Mouse (Mus musculus): ENCODE measurements around the gene Spem2. TPM values are rescaled to one million over a fixed set of nuclear protein-coding genes. Genes with fewer than 3 reads are reported as not detected.
A peak's percentile ranks its signal among the peaks of the same experiment; 100 is the strongest.

Gene Spem2
- total RNA-seq, 2 experiments from 2014 or later = not detected

- no peak for ATAC-seq (replicated peaks; ENCODE audit: low FRiP score, poor library complexity, severe bottlenecking)
Observed at GRCm38 (mm10) chr11:69836703-69837576, 18.7 kb upstream of the Spem2 start.

DNA sequence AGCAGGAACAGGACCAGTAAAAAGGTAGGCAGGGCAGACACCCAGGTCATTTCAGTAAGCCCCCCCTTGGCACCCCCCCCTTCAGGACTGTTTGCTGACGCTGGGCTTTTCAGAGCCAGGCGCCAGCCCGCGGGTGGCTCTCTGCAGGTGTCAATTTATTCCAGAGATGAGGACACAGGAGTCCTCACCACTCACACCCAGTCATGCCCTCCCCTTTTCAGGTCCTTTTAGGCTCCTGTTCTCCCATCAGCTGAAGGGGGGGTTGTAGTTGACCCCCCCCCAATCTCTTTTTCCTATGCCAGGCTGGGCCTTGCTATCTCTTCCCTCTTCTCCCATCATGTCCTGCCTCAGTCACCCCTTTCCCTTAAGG is 17.7 kb upstream of the Spem2 start:
- ATAC-seq (replicated peaks; ENCODE audit: low FRiP score, poor library complexity, severe bottlenecking) = no peak

DNA sequence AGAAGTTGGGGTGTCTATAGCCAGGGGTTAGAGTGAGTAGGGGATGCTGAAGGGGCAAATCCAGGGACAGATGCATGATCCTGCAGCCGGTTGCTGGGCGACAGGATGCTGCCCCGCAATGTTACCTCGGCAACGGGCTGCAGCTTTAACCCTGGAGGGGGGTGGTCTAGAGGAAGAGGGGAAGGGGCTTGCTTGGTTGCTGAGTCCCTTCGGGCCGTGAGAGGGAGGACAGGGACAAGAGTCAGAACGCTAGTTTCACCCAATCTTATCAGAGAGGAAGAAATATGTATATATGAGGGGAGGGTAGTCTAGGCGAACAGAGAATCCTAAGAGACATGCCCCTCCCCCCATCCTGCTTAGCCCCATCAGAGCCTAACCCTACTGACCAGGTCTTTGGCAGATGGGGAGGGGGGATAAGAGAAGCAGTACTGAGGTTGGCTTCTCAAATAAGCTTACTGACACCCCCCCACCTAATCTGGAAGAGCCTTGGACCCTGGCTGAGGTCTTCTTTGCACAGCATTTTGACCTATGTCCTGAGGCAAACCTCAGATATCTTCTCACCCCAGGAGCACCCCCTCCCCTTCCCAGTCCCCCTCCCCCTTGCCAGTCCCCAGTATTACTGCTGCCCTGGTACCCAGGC is 17.2 kb upstream of the Spem2 start:
- no peak for ATAC-seq (replicated peaks; ENCODE audit: low FRiP score, poor library complexity, severe bottlenecking)

- ATAC-seq (replicated peaks; ENCODE audit: low FRiP score, poor library complexity, severe bottlenecking) = peak; percentile 55
Observed at GRCm38 (mm10) chr11:69834001-69834549, 15.8 kb upstream of the Spem2 start.

DNA sequence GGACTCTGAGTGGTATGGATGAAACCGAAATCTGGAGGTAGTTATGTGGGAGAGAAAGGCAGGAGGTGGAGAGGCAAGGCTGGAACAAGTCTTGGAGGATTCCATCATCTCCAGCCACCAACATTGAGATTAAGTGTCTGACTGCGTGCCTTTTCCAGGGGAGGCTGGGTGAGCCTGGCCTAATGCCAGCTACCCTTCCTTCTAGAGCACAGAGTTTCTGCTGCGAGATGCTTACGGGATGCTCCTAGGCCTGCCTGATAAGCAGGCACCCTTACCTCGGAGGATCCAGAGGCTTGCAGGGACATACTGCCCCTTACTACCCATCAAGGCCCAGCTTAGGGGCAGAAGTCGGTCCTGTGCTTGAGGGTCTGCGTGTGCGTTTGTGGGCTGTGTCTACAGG is 15.3 kb upstream of the Spem2 start:
- ATAC-seq (replicated peaks; ENCODE audit: low FRiP score, poor library complexity, severe bottlenecking) = no peak

DNA sequence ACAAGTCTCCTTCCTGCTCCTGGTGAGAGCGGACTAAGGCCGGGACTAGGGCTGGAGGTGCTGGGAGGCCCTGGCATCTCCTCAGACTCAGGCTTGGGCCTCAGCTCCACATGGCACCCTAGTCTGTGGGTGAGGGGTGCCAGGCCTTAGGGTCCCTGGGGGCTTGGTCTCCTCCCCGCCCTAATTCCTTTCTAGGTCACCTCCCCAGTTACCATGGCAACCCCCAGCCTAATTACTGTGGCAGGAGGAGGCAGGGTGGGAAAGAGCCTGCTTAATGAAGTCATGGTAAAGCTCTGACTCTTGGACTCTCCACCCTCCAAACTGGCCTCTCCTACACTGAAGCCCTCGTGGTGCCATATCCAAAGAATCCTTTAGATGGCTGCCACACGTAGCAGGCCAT is 10.6 kb upstream of the Spem2 start:
- ATAC-seq (replicated peaks; ENCODE audit: low FRiP score, poor library complexity, severe bottlenecking) = no peak

GRCm38 (mm10) chr11:69823456-69823855 is 5.2 kb upstream of the Spem2 start:
- no peak for ATAC-seq (replicated peaks; ENCODE audit: low FRiP score, poor library complexity, severe bottlenecking)

GRCm38 (mm10) chr11:69822080-69822479 is 3.8 kb upstream of the Spem2 start, which contains the start of gene Spem1:
Spem1 (minus strand) TSS chr11:69822180.
- no peak for ATAC-seq (replicated peaks; ENCODE audit: low FRiP score, poor library complexity, severe bottlenecking)

- ATAC-seq (replicated peaks; ENCODE audit: low FRiP score, poor library complexity, severe bottlenecking) = no peak
Observed at GRCm38 (mm10) chr11:69818871-69819270, 606 bp upstream of the Spem2 start.

DNA sequence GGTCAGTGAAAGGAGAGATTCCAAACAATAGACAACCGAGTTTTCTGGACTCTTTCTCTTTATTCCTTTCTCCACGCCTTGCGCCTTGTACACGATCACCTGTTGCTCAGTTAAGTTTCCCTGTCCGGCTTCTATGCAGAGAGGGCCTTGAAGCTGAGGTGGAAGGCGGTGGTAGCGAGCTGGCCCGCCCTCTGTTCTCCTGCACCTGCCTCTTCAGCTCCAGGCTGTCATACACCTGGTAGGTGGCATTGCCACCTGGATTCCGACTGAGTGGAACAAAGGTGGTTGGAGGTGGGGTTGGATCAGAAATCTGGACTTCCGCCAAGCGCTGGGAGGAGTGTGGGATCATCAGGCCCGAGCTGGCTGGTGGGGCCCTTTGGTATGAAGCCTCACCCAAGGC is 1.7 kb downstream of the Spem2 start:
- ATAC-seq (replicated peaks; ENCODE audit: low FRiP score, poor library complexity, severe bottlenecking) = no peak

GRCm38 (mm10) chr11:69815155-69815554 is 3.1 kb downstream of the Spem2 start, which contains the start of gene Gm39566:
Gm39566 (minus strand) TSS chr11:69815298.
- no peak for ATAC-seq (replicated peaks; ENCODE audit: low FRiP score, poor library complexity, severe bottlenecking)

- no peak for ATAC-seq (replicated peaks; ENCODE audit: low FRiP score, poor library complexity, severe bottlenecking)
Observed at GRCm38 (mm10) chr11:69810280-69810679, 8.0 kb downstream of the Spem2 start.

DNA sequence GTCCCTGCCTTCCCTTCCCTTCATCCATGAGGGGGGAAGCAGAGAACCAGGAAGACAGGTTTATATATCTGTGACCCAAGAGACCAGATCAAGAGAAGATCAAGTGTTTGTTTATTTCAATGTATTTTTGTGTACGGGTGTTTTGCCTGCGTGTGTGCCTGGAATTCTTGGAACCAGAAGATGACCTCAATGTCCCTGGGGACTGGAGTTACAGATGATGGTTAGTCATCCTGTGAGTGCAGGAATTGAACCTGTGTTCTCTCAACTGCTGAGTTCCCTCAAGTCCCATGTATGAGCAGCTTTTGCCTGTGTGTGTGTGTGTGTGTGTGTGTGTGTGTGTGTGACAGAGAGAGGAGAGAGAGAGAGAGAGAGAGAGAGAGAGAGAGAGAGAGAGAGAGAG is 10.6 kb downstream of the Spem2 start:
- ATAC-seq (replicated peaks; ENCODE audit: low FRiP score, poor library complexity, severe bottlenecking) = no peak

DNA sequence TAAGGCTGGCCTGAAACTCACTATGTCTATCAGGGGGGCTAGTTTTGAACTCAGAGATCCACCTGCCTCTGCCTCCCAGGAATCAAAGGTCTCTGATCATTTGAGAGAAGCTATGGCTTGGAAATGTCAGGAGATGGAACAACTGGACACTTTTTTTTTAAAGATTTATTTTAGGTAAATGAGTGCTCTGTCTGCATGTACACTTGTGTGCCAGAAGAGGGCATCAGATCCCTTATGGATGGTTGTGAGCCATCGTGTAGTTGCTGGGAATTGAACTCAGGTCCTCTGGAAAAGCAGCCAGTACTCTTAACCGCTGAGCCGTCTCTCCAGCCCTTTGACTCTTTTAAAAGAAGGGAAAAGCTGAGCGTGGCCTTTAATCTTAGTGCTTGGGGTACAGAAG is 11.9 kb downstream of the Spem2 start:
- no peak for ATAC-seq (replicated peaks; ENCODE audit: low FRiP score, poor library complexity, severe bottlenecking)

DNA sequence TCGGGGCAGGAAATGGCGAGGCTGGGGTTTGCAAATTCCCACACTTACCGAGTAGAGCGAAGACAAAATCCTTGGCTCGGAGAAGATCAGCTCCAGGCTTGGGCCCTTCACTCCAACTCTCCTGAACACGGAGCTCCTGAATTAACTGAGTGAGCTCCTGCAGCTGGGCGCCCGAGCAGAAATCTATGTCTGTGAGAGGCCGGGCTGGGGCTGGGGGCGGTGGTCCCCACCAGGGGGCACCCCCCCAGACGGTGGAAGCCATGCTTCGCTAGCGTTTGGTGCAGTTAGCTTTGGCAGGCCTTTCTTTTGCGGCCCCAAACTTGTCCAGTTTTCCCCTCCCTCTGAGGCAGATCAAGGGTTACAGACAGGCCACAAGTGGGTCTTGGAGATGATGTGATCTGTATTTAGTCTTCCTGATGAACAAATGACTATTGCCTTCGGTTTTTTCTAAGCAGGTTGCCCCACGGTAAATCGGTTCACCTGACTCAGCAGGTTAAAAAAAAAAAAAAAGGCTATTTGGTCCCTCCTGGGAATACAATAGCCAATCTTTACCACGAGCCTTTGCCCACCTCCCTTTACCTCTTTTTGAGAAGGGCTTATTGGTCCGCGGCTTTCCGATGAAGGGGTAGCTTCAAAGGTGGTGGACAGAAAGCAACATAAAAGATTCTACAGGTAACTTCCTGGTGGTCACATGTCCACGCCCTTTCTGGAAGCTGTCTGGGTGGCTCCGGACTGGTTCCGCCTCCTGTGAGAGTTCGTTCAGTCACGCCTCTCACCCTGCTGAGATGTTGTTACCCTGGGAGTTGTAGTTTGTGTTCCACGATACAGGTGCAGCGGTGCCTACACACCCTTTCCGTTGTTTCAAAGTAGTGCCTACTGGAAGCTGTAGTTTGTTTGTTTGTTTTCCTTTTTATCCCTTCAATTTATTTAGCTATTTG is 13.0 kb downstream of the Spem2 start, which contains the start of gene Tmem102:
Gene Tmem102 (minus strand): TSS at position 653 of the 938 bp plus-strand sequence.
- ATAC-seq (replicated peaks; ENCODE audit: low FRiP score, poor library complexity, severe bottlenecking) = no peak

DNA sequence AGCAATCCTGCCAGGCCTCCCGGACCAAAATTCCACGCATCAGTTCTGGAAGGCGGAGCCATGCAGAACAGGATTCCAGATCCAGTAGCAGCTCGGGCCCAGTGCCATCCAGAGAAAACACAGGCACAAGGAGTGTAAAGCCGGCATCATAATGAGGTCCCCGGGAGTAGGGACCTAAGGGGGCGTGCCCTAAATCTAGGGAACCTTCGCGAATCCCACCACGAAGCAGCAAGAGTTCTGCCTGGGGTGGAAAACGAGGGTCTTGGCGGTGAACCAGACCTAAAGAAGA is 13.7 kb downstream of the Spem2 start:
- ATAC-seq (replicated peaks; ENCODE audit: low FRiP score, poor library complexity, severe bottlenecking) = no peak

GRCm38 (mm10) chr11:69803786-69804651 is 14.2 kb downstream of the Spem2 start:
- ATAC-seq (replicated peaks; ENCODE audit: low FRiP score, poor library complexity, severe bottlenecking) = 0 out of 2 replicates have a peak, but pooled peaks have one; percentile 49

DNA sequence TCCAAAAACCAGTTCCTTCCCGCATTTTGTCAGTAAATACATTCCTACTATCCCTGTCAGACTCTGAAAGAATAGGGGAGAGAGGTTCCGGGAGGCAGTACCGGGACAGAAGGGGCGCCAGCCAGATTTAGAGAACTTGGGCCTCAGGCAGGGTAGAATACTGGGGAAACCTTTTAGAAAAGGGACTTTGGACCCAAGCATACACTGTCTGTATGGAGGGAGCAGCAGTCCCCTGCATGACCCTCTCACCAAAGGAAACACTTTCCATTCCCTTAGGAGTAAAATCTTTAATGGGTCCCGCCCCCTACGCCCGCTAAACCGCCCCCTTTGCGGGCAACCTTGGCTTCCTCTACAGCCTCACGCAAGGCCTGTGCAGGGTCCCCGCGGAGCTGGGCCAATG is 14.9 kb downstream of the Spem2 start:
- ATAC-seq (replicated peaks; ENCODE audit: low FRiP score, poor library complexity, severe bottlenecking) = no peak

DNA sequence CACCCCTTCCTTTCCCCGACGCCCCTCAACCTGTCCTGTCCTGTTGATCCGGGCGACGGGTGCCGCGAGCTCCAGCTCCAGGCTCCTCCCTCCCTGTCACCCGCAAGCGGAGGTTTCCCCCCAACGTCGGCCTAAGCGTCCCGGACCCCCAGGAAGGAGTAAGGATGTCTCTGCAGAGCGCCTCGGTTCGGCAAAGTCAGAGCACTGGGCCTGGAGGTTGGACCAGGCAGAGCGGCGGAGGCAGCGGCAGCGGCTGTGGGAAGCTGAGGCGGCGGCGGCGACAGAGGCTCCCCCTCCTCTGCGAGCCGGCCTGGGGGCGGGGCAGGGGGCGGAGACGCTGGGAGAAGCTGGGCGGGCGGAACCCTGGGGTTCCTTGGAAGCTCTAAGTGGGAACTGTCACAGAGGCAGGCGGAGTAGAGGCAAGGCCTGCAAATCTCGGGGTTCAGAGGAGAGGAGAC is 15.6 kb downstream of the Spem2 start:
- ATAC-seq (replicated peaks; ENCODE audit: low FRiP score, poor library complexity, severe bottlenecking) = no peak

All from erythroid progenitor cell, adult 5-6 weeks (primary cell).